9 mouse cellular contexts compared by ENCODE assay signal in genomic region chr13:97439216-97439979, GRCm38 (mm10).
DNase-seq lines count a peak whose midpoint lies in the region; ATAC-seq lines count a peak whose summit lies in the region.
"Had no signal": no experiment of that assay in that cellular context is flagged by ENCODE, and none has a peak within 500 bp of the region (broad histone marks: within the 10 kb centered on the region; RNA-seq: fewer than 3 reads in every experiment).

No protein-coding gene starts in this region.

- H3K4me2 ChIP-seq in kidney, embryonic 16.5 days (replicated peaks; ENCODE audit: low read depth, low read length), result peak overlapping the region; percentile 38
- H3K4me2 ChIP-seq in forebrain, embryonic 16.5 days (ENCODE audit: low read length), result peak overlapping the region; percentile 42
- peak overlapping the region; percentile 42 for H3K4me2 ChIP-seq in liver, embryonic 16.5 days (ENCODE audit: low read depth, low read length)

- no peaks in the 10 kb centered on the region for H3K27me3 ChIP-seq in kidney, embryonic 16.5 days (ENCODE audit: insufficient read depth, low read length)
- H3K27me3 ChIP-seq in forebrain, embryonic 16.5 days (replicated peaks; ENCODE audit: control insufficient read depth, insufficient read depth, low read length), result no peaks in the 10 kb centered on the region
- peaks cover 34% of the 10 kb centered on the region for H3K27me3 ChIP-seq in liver, embryonic 16.5 days (ENCODE audit: control insufficient read depth, insufficient read depth, low read depth, low read length)

- H3K4me1 ChIP-seq in kidney, embryonic 16.5 days (ENCODE audit: insufficient read depth, low read length), result peaks cover 67% of the 10 kb centered on the region
- H3K4me1 ChIP-seq in forebrain, embryonic 16.5 days (replicated peaks; ENCODE audit: control insufficient read depth, insufficient read depth, low read length), result peaks cover 54% of the 10 kb centered on the region
- H3K4me1 ChIP-seq in liver, embryonic 16.5 days (ENCODE audit: control insufficient read depth, low read depth, low read length), result peaks cover 31% of the 10 kb centered on the region

- ATAC-seq in kidney, embryonic 16.5 days (ENCODE audit: low FRiP score, low TSS enrichment), result no peak
- peak; percentile 41 for ATAC-seq in forebrain, embryonic 16.5 days
- peak; percentile 60 for ATAC-seq in liver, embryonic 16.5 days (ENCODE audit: low read depth)

- no peaks in the 10 kb centered on the region for H3K9me3 ChIP-seq in kidney, embryonic 16.5 days (ENCODE audit: low read length)
- no peaks in the 10 kb centered on the region for H3K9me3 ChIP-seq in forebrain, embryonic 16.5 days (ENCODE audit: control insufficient read depth, low read length)
- no peaks in the 10 kb centered on the region for H3K9me3 ChIP-seq in liver, embryonic 16.5 days (replicated peaks; ENCODE audit: control insufficient read depth, low read length)

- no peaks in the 10 kb centered on the region for H3K36me3 ChIP-seq in kidney, embryonic 16.5 days (ENCODE audit: insufficient read depth, low read length)
- no peaks in the 10 kb centered on the region for H3K36me3 ChIP-seq in forebrain, embryonic 16.5 days (ENCODE audit: control insufficient read depth, insufficient read depth)
- H3K36me3 ChIP-seq in liver, embryonic 16.5 days (ENCODE audit: control insufficient read depth, insufficient read depth), result no peaks in the 10 kb centered on the region

- H3K9ac ChIP-seq in kidney, embryonic 16.5 days (replicated peaks; ENCODE audit: low read length), result peak overlapping the region; percentile 29; the same call in 1 of the 2 replicates
- peak overlapping the region; percentile 40 for H3K9ac ChIP-seq in forebrain, embryonic 16.5 days (replicated peaks; ENCODE audit: low read depth, low read length)
- peak overlapping the region; percentile 5 for H3K9ac ChIP-seq in liver, embryonic 16.5 days (ENCODE audit: low read depth, low read length)

- H3K4me3 ChIP-seq in kidney, embryonic 16.5 days (ENCODE audit: low read length), result 0 out of 2 replicates have a peak overlapping the region, but pooled peaks have one; percentile 6
- H3K4me3 ChIP-seq in forebrain, embryonic 16.5 days (replicated peaks; ENCODE audit: low read length), result no peak overlapping the region
- no peak overlapping the region; the same call in 1 of the 2 replicates for H3K4me3 ChIP-seq in liver, embryonic 16.5 days (ENCODE audit: low read depth, low read length)

- H3K27ac ChIP-seq in kidney, embryonic 16.5 days (ENCODE audit: low read length), result peak overlapping the region; percentile 38; the same call in 1 of the 2 replicates
- H3K27ac ChIP-seq in forebrain, embryonic 16.5 days (ENCODE audit: low read length), result peak overlapping the region; percentile 42; the same call in 1 of the 2 replicates
- H3K27ac ChIP-seq in liver, embryonic 16.5 days (ENCODE audit: low read length), result peak overlapping the region; percentile 75
- H3K27ac ChIP-seq: macrophage had no signal

- DNase-seq in kidney, postnatal 25 days, result no peak
- peak; percentile 14 to 41 for DNase-seq in cerebellum, postnatal 14 days
- DNase-seq in gastrocnemius, adult 18-20 months (ENCODE audit: low spot score), result no peak
- no peak for DNase-seq in spleen, postnatal 36 days (ENCODE audit: low spot score in 2 of 2)
- DNase-seq in thymus, postnatal 0 days (ENCODE audit: low spot score), result no peak

- 16% methylated on average over 16 of the region's 16 CpGs for WGBS in kidney, embryonic 16.5 days
- WGBS in forebrain, embryonic 16.5 days, result 3% methylated on average over 16 of the region's 16 CpGs
- 32% methylated on average over 16 of the region's 16 CpGs for WGBS in liver, embryonic 16.5 days (ENCODE audit: insufficient replicate concordance)

Comparison
In these comparisons a context has a peak if more than half of its experiments do, and no peak if none do; other contexts are left out.
1. DNase-seq: peak in cerebellum, postnatal 14 days (2 of 2); none in kidney, postnatal 25 days (0 of 2), gastrocnemius, adult 18-20 months (single experiment), spleen, postnatal 36 days (0 of 2) and thymus, postnatal 0 days (single experiment).
2. Peak in every context shown above with its lines, with median percentiles within 50 percentile points of each other: H3K27ac ChIP-seq, H3K4me2 ChIP-seq and H3K9ac ChIP-seq.